Mouse (Mus musculus): ENCODE measurements at regions not wholly inside any gene's neighbourhood (a gene's known extent, or its start where the extent isn't known, plus 50 kb on each side); places are given as distances from the start of the nearest gene placed in this dataset.
A peak's percentile ranks its signal among the peaks of the same experiment; 100 is the strongest.

GRCm38 (mm10) chr8:26441268-26442030 is 322.1 kb downstream of the Gm45692 start:
- DNase-seq (ENCODE audit: low spot score) = peak; percentile 6

- DNase-seq (ENCODE audit: low spot score) = peak; percentile 80
These were observed 323.7 kb downstream of the Gm45692 start for GRCm38 (mm10) chr8:26443041-26443440.

- no peak for DNase-seq (ENCODE audit: low spot score)
These were observed 324.4 kb downstream of the Gm45692 start for GRCm38 (mm10) chr8:26443735-26444134.

- no peak for DNase-seq (ENCODE audit: low spot score)
These were observed 326.7 kb downstream of the Gm45692 start for GRCm38 (mm10) chr8:26445991-26446390.

GRCm38 (mm10) chr8:26447886-26448640 is 328.7 kb downstream of the Gm45692 start:
- no peak for DNase-seq (ENCODE audit: low spot score)

- no peak for DNase-seq (ENCODE audit: low spot score)
These were observed 330.0 kb downstream of the Gm45692 start for GRCm38 (mm10) chr8:26449291-26449690.

GRCm38 (mm10) chr8:26450543-26450942 is 331.2 kb downstream of the Gm45692 start:
- DNase-seq (ENCODE audit: low spot score) = no peak

GRCm38 (mm10) chr8:26452976-26453573 is 333.7 kb downstream of the Gm45692 start:
- DNase-seq (ENCODE audit: low spot score) = no peak

GRCm38 (mm10) chr8:26465346-26465745 is 346.0 kb downstream of the Gm45692 start:
- DNase-seq (ENCODE audit: low spot score) = no peak

- peak; percentile 5 for DNase-seq (ENCODE audit: low spot score)
These were observed 349.1 kb downstream of the Gm45692 start for GRCm38 (mm10) chr8:26468441-26468840.

- DNase-seq (ENCODE audit: low spot score) = no peak
These were observed 350.4 kb downstream of the Gm45692 start for GRCm38 (mm10) chr8:26469705-26470104.

GRCm38 (mm10) chr8:26471811-26472550 is 352.6 kb downstream of the Gm45692 start:
- no peak for DNase-seq (ENCODE audit: low spot score)

- no peak for DNase-seq (ENCODE audit: low spot score)
These were observed 365.4 kb downstream of the Gm45692 start for GRCm38 (mm10) chr8:26484749-26485148.

GRCm38 (mm10) chr8:26487866-26488265 is 368.5 kb downstream of the Gm45692 start:
- DNase-seq (ENCODE audit: low spot score) = no peak

GRCm38 (mm10) chr8:26488590-26488989 is 369.3 kb downstream of the Gm45692 start:
- DNase-seq (ENCODE audit: low spot score) = no peak

- DNase-seq (ENCODE audit: low spot score) = no peak
These were observed 382.0 kb downstream of the Gm45692 start for GRCm38 (mm10) chr8:26501196-26501813.

- DNase-seq (ENCODE audit: low spot score) = no peak
These were observed 382.7 kb downstream of the Gm45692 start for GRCm38 (mm10) chr8:26501814-26502572.

- DNase-seq (ENCODE audit: low spot score) = no peak
These were observed 383.4 kb downstream of the Gm45692 start for GRCm38 (mm10) chr8:26502772-26503171.

- DNase-seq (ENCODE audit: low spot score) = no peak
These were observed 384.6 kb downstream of the Gm45692 start for GRCm38 (mm10) chr8:26503918-26504317.

- no peak for DNase-seq (ENCODE audit: low spot score)
These were observed 385.1 kb downstream of the Gm45692 start for GRCm38 (mm10) chr8:26504319-26505035.

Measured in gastrocnemius, adult 18-20 months (tissue).